Mouse (Mus musculus): ENCODE measurements around the gene Fbxw7.

The Fbxw7 gene

DNA sequence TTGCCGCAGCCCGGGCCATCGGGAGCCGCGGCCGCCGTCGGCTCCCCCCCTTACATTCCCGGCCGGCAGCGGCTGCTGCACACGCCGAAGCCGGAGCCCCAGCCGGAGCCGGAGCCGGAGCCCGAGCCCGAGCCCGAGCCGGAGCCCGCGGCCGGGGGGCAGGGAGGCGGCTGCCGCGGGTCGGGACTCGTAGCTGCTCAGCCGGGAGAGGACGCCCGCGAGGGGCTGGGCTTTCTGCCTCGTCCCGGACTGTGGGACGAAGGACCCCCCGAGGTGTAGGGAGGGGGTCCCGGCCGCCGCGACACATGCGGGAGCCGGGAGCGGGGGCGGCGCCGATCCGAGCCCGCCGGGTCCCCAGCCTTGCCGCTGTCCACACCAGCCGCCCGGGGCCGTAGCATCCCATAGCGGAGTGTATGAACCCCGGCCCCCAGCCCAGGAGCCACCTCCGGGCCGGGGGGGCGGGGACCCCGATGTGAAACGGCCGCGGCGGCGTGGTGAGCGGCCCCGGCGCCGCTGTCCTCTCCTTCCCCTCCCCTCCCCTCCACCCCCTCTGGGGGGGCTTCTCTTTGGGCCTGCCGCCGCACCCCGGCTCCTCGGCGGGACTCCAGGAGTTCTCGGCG is at the start of gene Fbxw7:
Fbxw7 (plus strand) TSS at position 507 of the 620 bp plus-strand sequence.
- DNase-seq: no peak

GRCm38 (mm10) chr3:84768940-84769339 is 46.1 kb upstream of the Fbxw7 start:
- no peak for DNase-seq

GRCm38 (mm10) chr3:84769411-84769810 is 45.7 kb upstream of the Fbxw7 start:
- no peak for DNase-seq

DNA sequence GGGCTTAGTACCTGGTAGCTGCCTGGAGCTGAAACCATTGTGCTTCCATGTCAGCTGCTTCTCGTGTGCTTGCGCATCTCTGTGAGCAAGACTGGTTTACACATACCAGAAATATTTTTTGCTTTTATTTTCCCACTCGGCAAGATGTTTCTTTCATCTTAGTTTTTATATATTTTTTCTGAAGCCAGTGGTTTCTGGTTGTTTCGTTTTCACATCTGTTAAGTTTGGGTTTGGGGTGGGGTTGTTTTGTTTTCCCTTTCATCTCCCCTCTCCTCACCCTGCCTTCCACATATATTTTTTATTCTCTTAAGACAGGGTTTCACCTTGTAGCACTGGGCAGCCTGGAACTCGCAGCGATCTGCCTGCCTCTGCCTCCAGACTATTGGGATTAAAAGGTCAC is 44.5 kb upstream of the Fbxw7 start:
- no peak for DNase-seq

- DNase-seq: no peak
Observed at GRCm38 (mm10) chr3:84771980-84772379, 43.1 kb upstream of the Fbxw7 start.

- no peak for DNase-seq
Observed at GRCm38 (mm10) chr3:84774246-84775066, 40.6 kb upstream of the Fbxw7 start.

DNA sequence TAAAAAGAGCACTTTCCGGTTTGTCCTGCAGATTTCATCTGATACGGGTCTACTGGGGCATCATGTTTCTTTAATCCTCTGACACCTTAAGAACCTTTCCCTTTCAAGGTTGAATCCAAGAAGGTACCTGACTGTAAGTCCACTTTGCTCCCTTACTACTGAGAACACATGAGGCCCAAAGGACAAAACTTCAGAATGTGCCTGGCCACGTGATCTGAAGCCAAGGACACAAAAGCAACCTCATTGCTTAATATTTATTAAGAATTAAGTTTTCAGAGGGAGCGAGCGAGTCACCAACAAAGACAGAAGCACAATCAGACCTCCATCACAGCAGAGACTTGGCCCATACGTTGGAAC is 40.0 kb upstream of the Fbxw7 start:
- DNase-seq: no peak

DNA sequence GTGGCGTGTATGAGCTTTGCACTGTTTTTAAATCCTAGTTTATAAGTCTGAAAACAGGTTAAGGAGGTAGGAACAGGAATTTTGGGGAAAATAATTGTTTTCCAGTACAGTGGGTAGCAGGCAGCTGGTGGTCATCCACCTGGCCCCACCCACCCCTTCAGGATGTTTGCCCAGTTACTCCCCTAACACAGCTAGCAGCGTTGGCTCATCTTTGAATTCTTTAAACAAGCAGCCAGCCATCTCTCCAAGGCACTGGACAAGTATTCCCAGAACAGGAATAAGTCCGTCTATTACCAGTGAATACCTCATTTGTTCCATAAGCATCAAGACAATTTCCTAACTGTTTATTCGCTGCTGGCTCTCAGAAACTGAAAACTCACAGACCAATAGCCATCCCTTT is 39.5 kb upstream of the Fbxw7 start:
- DNase-seq: no peak

GRCm38 (mm10) chr3:84776084-84776483 is 39.0 kb upstream of the Fbxw7 start:
- no peak for DNase-seq

- no peak for DNase-seq
Observed at GRCm38 (mm10) chr3:84787914-84788313, 27.2 kb upstream of the Fbxw7 start.

- DNase-seq: no peak
Observed at GRCm38 (mm10) chr3:84804036-84804435, 11.0 kb upstream of the Fbxw7 start.

- no peak for DNase-seq
Observed at GRCm38 (mm10) chr3:84806206-84806605, 8.9 kb upstream of the Fbxw7 start.

DNA sequence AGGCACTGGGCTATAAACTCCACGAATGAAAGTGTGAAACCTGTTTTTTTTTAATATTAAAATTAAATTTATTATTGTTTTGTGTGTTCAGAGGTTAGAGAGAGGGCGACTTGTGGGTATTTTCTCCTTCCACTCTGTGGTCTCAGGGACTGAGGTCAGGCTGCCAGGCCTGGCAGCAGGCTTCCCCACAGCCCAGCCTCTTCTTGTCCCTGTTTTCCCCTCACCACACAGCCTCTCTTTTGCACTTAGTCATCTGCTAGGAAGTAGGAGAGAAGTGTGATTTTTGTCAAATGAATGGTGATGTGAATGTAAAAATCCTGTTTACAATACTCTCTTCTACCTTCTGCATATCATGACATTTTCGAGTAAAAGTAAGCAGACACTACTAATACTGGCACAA is 7.2 kb upstream of the Fbxw7 start:
- no peak for DNase-seq

GRCm38 (mm10) chr3:84808906-84809305 is 6.2 kb upstream of the Fbxw7 start:
- DNase-seq: no peak

DNA sequence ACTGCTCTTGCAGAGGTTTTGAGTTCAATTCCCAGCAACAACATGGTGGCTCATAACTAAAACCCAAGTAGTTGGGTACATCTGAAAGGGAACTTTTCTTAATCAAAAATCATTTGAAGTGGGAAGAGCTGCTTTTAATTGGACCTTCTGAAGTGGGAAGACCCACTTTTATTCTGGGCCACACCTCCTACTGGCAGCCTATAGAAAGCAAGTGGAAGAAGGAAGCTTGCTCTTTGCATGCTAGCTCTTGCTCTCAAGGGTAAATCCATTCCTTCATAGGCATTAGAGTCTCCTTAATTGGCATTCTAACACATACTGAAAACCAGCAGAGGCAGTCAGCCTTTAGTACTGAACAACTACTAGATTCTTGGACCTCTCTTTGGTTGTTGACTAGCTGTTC is 4.3 kb upstream of the Fbxw7 start:
- no peak for DNase-seq

GRCm38 (mm10) chr3:84813436-84814156 is 1.5 kb upstream of the Fbxw7 start:
- no peak for DNase-seq

DNA sequence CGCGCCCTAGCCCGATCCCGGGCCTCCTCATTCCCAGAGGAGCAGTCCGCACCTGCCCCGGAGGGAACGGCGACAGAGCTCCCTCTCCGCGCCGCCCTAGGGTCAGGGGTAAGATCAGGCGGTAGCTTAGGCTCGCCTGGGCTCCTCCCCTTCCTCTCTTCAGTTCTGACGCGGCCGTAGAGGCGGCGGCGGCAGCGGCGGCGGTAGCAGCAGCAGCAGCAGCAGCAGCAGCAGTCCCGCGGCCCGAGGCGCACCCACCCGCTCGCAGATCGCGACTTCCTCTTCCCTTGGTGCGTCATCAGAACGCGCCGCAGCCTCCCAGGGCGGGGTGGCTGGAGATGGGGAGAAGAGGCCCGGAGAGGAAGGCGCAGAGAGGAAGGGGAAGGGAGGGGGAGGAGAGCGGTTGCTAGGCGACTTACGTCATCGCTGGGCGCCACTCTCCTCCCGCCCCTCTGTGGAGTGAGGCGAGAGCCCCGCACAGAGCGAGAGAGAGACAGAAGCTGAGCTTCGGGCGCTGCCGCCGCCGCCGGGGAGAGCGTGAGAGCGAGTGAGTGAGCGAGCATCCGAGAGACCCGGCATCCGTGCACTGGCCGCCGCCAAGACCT is 809 bp upstream of the Fbxw7 start:
- peak; percentile 99 for DNase-seq

GRCm38 (mm10) chr3:84815461-84815860 is 393 bp downstream of the Fbxw7 start:
- DNase-seq: peak; percentile 9

DNA sequence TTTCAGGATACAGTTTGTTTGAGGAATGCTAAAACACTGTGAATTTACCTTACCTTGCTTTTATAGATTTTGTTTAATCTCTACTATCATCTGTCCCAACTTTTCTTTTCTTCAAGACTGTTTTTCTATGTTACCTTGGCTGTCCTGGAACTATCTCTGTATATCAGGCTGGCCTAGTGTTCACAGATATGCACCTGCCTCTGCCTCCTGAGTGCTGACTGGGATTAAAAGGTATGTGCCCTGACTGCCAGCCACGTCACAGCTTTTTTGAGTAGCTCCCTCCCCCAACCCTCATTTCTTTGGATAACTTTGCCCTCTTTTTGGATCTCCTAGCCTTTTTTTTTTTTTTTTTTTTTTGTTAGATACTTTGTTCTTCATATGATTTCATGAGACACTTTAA is 1.9 kb downstream of the Fbxw7 start:
- DNase-seq: no peak

- DNase-seq: no peak
Observed at GRCm38 (mm10) chr3:84820654-84821201, 5.7 kb downstream of the Fbxw7 start.

- DNase-seq: no peak
Observed at GRCm38 (mm10) chr3:84825990-84826389, 10.9 kb downstream of the Fbxw7 start.

- DNase-seq: no peak
Observed at GRCm38 (mm10) chr3:84826405-84826804, 11.3 kb downstream of the Fbxw7 start.

GRCm38 (mm10) chr3:84826938-84827337 is 11.9 kb downstream of the Fbxw7 start:
- DNase-seq: no peak
